Mouse (Mus musculus) E14TG2a.4 (cell line): ENCODE data around the gene Otud7a.

Experiments used
- CTCF ChIP-seq: conservative IDR thresholded peaks from 2 replicates; pipeline ENCODE4 v1.5.1; 2014; ENCODE audit warnings: low read length
- NANOG ChIP-seq: IDR thresholded peaks from 2 replicates; pipeline ENCODE4 v1.6.1; 2014; ENCODE audit warnings: borderline replicate concordance, low read length, mixed read lengths

GRCm38 (mm10) chr7:63509825-63510224 lies 65.3 kb downstream of the Otud7a start:
- TF ChIP-seq CTCF (no peak), NANOG (no peak)
